Mouse (Mus musculus) small intestine, adult 2 months (tissue): ENCODE results near the gene Slc8a1.

Experiments
- CTCF ChIP-seq: fragments of 200-500 bp; IDR thresholded peaks from 2 replicates; pipeline ENCODE4 v1.5.1; 2012; ENCODE audit warnings: low read depth, mild to moderate bottlenecking, control low read depth, inconsistent platforms, low read length, moderate library complexity, mixed read lengths; ENCODE audit not compliant: insufficient replicate concordance, insufficient read length; ENCODE audit errors: extremely low read depth
- POLR2A ChIP-seq: fragments of 200-500 bp; IDR thresholded peaks from 2 replicates; pipeline ENCODE4 v1.6.1; 2012; ENCODE audit warnings: low read depth, mild to moderate bottlenecking, control low read depth, inconsistent platforms, low read length, moderate library complexity

- TF ChIP-seq POLR2A: no peak
- TF ChIP-seq CTCF: no peak
Observed at GRCm38 (mm10) chr17:81441463-81441862, 296.7 kb downstream of the Slc8a1 start, which contains the start of gene Gm11096.
